Mouse (Mus musculus) embryonic facial prominence, embryonic 11.5 days (tissue): ENCODE measurements at regions not wholly inside any gene's neighbourhood (a gene's known extent, or its start where the extent isn't known, plus 50 kb on each side); places are given as distances from the start of the nearest gene placed in this dataset.
A peak's percentile ranks its signal among the peaks of the same experiment; 100 is the strongest.

Experiments used
- ATAC-seq: fragments of 200-750 bp; cut with Nextera tagmentation; replicated peaks from 2 replicates; pipeline ENCODE4 v1.8.0; 2017; ENCODE audit warnings: low read depth; ENCODE audit not compliant: insufficient number of reproducible peaks, low FRiP score, low TSS enrichment
- DNase-seq: peaks from one replicate; pipeline ENCODE4 v3.0.0-alpha.2; 2015; ENCODE audit warnings: low spot score
- H3K27ac ChIP-seq: fragments of 300-500 bp; sonication (generic); replicated peaks from 2 replicates; pipeline ENCODE4 v1.5.1; 2014; ENCODE audit warnings: mild to moderate bottlenecking, low read depth, low read length, control low read depth
- H3K27me3 ChIP-seq: fragments of 300-500 bp; sonication (generic); 2 replicates; pipeline ENCODE4 v1.6.1; 2014; ENCODE audit warnings: mild to moderate bottlenecking, low read length, moderate library complexity, mixed read lengths; ENCODE audit not compliant: control insufficient read depth, insufficient read depth
- H3K36me3 ChIP-seq: fragments of 300-500 bp; sonication (generic); replicated peaks from 2 replicates; pipeline ENCODE4 v1.6.1; 2014; ENCODE audit warnings: low read depth, mild to moderate bottlenecking, low read length, moderate library complexity, mixed read lengths; ENCODE audit not compliant: control insufficient read depth, insufficient read depth
- H3K4me1 ChIP-seq: fragments of 300-500 bp; sonication (generic); 2 replicates; pipeline ENCODE4 v1.6.1; 2014; ENCODE audit warnings: low read length, mixed read lengths; ENCODE audit not compliant: control insufficient read depth, insufficient read depth
- H3K4me2 ChIP-seq: fragments of 300-500 bp; sonication (generic); 2 replicates; pipeline ENCODE4 v1.6.1; 2014; ENCODE audit warnings: low read depth, mild to moderate bottlenecking, control low read depth, low read length, moderate library complexity
- H3K4me3 ChIP-seq: fragments of 300-500 bp; sonication (generic); 2 replicates; pipeline ENCODE4 v1.5.1; 2014; ENCODE audit warnings: low read depth, low read length, control low read depth
- H3K9ac ChIP-seq: fragments of 300-500 bp; sonication (generic); replicated peaks from 2 replicates; pipeline ENCODE4 v1.6.1; 2014; ENCODE audit warnings: mild to moderate bottlenecking, control low read depth, low read length
- H3K9me3 ChIP-seq: fragments of 300-500 bp; sonication (generic); replicated peaks from 2 replicates; pipeline ENCODE4 v1.6.1; 2016; ENCODE audit warnings: mild to moderate bottlenecking, low read length, inconsistent platforms, mixed read lengths; ENCODE audit not compliant: control insufficient read depth
- WGBS: fragments of 180-500 bp; shearing (Covaris S2); extraction: QIAGEN DNeasy Blood & Tissue Kit; methylation state at CpG from one replicate; pipeline ENCODE4 v1.1.7; 2014; 5-methylcytosine and 5-hydroxymethylcytosine counted together

DNA sequence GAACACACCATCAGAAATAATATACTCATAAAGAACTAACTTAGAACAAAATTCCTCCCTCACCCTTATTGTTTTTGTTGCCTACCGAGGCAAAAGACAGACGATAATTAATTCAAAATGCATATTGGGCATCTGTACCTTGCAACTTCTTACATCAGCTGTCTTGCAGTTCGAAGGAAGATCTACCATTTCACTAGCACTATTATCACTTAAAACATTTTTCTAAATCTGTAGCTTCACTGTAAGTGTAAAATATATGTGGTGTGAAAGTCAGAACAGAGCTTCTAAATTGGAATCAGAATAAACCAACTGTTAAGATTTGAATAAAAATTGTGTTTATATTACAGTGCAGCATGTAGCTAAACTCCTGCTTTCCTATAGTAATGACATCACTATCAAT, 562.4 kb upstream of the Atp10a start:
- 81% methylated on average over 3 of the region's 3 CpGs for WGBS
- H3K27ac ChIP-seq = no peak overlapping the region
- no peak overlapping the region for H3K4me2 ChIP-seq
- ATAC-seq (no peak), DNase-seq (no peak)
- H3K4me3 ChIP-seq = no peak overlapping the region
- no peak overlapping the region for H3K9ac ChIP-seq
- H3K36me3 ChIP-seq = no peaks in the 10 kb centered on the region
- H3K27me3 ChIP-seq = no peaks in the 10 kb centered on the region
- H3K9me3 ChIP-seq = no peaks in the 10 kb centered on the region
- no peaks in the 10 kb centered on the region for H3K4me1 ChIP-seq

- Histone ChIP-seq H3K9me3 (no peaks in the 10 kb centered on the region), H3K4me2 (no peak overlapping the region), H3K36me3 (no peaks in the 10 kb centered on the region), H3K27ac (no peak overlapping the region), H3K4me3 (no peak overlapping the region), H3K27me3 (no peaks in the 10 kb centered on the region), H3K4me1 (no peaks in the 10 kb centered on the region), H3K9ac (no peak overlapping the region)
- ATAC-seq (no peak), DNase-seq (no peak)
- WGBS = 88% methylated on average over 2 of the region's 2 CpGs
These were observed 569.0 kb upstream of the Gabra5 start for GRCm38 (mm10) chr7:58078825-58079224.

- Histone ChIP-seq H3K27me3 (no peaks in the 10 kb centered on the region), H3K9me3 (no peaks in the 10 kb centered on the region), H3K27ac (no peak overlapping the region), H3K9ac (no peak overlapping the region), H3K4me3 (no peak overlapping the region), H3K36me3 (no peaks in the 10 kb centered on the region), H3K4me1 (no peaks in the 10 kb centered on the region), H3K4me2 (no peak overlapping the region)
- no peak for ATAC-seq
- peak; percentile 18 for DNase-seq
- WGBS = 82% methylated on average over 1 of the region's 1 CpGs
These were observed 523.1 kb upstream of the Gabra5 start for GRCm38 (mm10) chr7:58032975-58033374.

GRCm38 (mm10) chr7:58032111-58032510, 522.3 kb upstream of the Gabra5 start:
- no peaks in the 10 kb centered on the region for H3K4me1 ChIP-seq
- no peak for DNase-seq
- no peak overlapping the region for H3K27ac ChIP-seq
- H3K4me2 ChIP-seq = no peak overlapping the region
- no peaks in the 10 kb centered on the region for H3K27me3 ChIP-seq
- ATAC-seq = no peak
- no peaks in the 10 kb centered on the region for H3K9me3 ChIP-seq
- no peaks in the 10 kb centered on the region for H3K36me3 ChIP-seq
- no peak overlapping the region for H3K4me3 ChIP-seq
- WGBS = 83% methylated on average over 1 of the region's 1 CpGs
- no peak overlapping the region for H3K9ac ChIP-seq

- WGBS = 76% methylated on average over 11 of the region's 11 CpGs
These were observed 482.8 kb upstream of the Gabra5 start for GRCm38 (mm10) chr7:57992406-57993223.

GRCm38 (mm10) chr7:57983192-57983591, 473.3 kb upstream of the Gabra5 start:
- H3K9ac ChIP-seq = no peak overlapping the region
- no peaks in the 10 kb centered on the region for H3K9me3 ChIP-seq
- ATAC-seq = no peak
- H3K4me1 ChIP-seq = no peaks in the 10 kb centered on the region
- H3K4me3 ChIP-seq = no peak overlapping the region
- H3K27me3 ChIP-seq = no peaks in the 10 kb centered on the region
- no peak overlapping the region for H3K4me2 ChIP-seq
- no peaks in the 10 kb centered on the region for H3K36me3 ChIP-seq
- DNase-seq = no peak
- H3K27ac ChIP-seq = no peak overlapping the region

More at GRCm38 (mm10) chr7:57992406-57993223, 482.8 kb upstream of the Gabra5 start:
- H3K4me3 ChIP-seq = no peak overlapping the region
- H3K9me3 ChIP-seq = no peaks in the 10 kb centered on the region
- no peaks in the 10 kb centered on the region for H3K36me3 ChIP-seq
- H3K27me3 ChIP-seq = no peaks in the 10 kb centered on the region
- H3K4me1 ChIP-seq = no peaks in the 10 kb centered on the region
- DNase-seq (no peak), ATAC-seq (no peak)
- no peak overlapping the region for H3K9ac ChIP-seq
- no peak overlapping the region for H3K27ac ChIP-seq
- H3K4me2 ChIP-seq = no peak overlapping the region

GRCm38 (mm10) chr7:57966216-57966615, 456.4 kb upstream of the Gabra5 start:
- H3K4me2 ChIP-seq = no peak overlapping the region
- H3K4me1 ChIP-seq = no peaks in the 10 kb centered on the region
- no peak overlapping the region for H3K4me3 ChIP-seq
- DNase-seq (no peak), ATAC-seq (no peak)
- H3K27me3 ChIP-seq = no peaks in the 10 kb centered on the region
- no peak overlapping the region for H3K27ac ChIP-seq
- no peaks in the 10 kb centered on the region for H3K36me3 ChIP-seq
- H3K9ac ChIP-seq = no peak overlapping the region
- H3K9me3 ChIP-seq = no peaks in the 10 kb centered on the region

DNA sequence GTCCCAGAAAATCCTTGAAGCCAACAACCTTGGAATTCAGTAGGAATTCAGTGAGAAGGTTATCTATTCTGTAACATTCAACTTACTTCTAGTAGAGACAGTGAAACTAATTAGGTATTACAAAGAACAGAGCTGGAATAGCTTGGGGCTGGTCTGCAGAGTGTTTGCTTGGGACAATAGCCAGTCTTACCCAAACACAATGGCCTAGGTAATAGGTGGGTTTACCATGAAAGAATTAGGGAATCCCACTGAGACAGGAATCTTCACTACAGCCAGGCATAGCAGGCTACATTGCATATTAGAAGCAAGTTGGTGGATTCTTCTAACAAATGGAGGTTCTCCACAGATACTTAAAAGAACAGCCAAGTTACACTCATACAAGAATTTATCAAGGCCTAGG, 449.0 kb upstream of the Gabra5 start:
- no peaks in the 10 kb centered on the region for H3K27me3 ChIP-seq
- H3K27ac ChIP-seq = no peak overlapping the region
- ATAC-seq = no peak

More for the DNA sequence above, 449.0 kb upstream of the Gabra5 start:
- Histone ChIP-seq H3K4me1 (no peaks in the 10 kb centered on the region), H3K9me3 (no peaks in the 10 kb centered on the region), H3K36me3 (no peaks in the 10 kb centered on the region), H3K4me3 (no peak overlapping the region), H3K9ac (no peak overlapping the region), H3K4me2 (no peak overlapping the region)
- no peak for DNase-seq
